ENCODE assay signal across 8 mouse cellular contexts in the genomic region with DNA sequence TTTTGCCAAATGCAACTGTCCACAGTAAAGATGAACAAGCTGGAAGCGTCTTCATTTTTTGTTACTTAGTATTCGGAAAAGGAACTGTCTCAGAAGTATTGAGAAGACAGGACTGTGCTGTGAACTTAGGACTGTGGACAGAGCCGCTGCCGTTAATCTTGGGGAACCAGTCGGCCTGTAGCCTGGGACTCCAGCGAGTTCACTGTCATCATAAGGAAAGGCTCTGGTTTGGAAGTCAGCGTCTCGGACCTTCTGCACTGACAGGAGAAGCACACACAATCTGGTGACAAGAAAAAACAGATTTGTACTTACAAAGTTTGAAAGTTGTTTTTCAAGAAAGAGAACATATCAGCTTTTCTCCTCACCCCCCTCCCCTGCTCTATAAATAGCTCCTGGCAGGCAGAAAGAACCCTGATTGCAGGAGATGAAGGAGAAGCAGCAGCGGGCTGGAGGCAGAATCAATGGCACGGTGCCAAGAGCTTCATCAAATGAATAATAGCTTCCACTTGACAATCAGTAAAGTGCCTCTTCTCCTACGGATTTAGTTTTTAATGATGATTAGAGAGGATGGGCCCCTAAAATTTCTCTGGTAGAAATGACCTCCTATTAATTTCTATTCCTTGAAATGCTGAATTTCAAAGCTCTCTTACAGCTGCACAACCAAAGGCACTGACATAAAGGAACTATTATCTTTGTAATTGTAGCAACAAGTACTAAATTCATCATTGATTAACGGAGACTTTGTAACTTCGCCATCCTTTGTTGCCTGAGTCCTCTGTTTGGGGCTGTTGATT.
DNase-seq lines count a peak whose midpoint lies in the region; ATAC-seq lines count a peak whose summit lies in the region.

No protein-coding gene starts in this region.

- no peaks in the 10 kb centered on the region for H3K36me3 ChIP-seq in hindbrain, embryonic 11.5 days (ENCODE audit: control insufficient read depth, insufficient read depth, low read length)
- no peaks in the 10 kb centered on the region for H3K36me3 ChIP-seq in hindbrain, embryonic 10.5 days
- H3K36me3 ChIP-seq in embryonic facial prominence, embryonic 15.5 days = no peaks in the 10 kb centered on the region
- no peaks in the 10 kb centered on the region for H3K36me3 ChIP-seq in midbrain, embryonic 12.5 days

- H3K9me3 ChIP-seq in hindbrain, embryonic 11.5 days (ENCODE audit: control insufficient read depth, low read length) = no peaks in the 10 kb centered on the region
- 0 out of 2 replicates have a peak, but pooled peaks cover 2% of the 10 kb centered on the region for H3K9me3 ChIP-seq in hindbrain, embryonic 10.5 days
- H3K9me3 ChIP-seq in embryonic facial prominence, embryonic 15.5 days (replicated peaks) = no peaks in the 10 kb centered on the region
- no peaks in the 10 kb centered on the region for H3K9me3 ChIP-seq in midbrain, embryonic 12.5 days

- 53% methylated on average over 13 of the region's 13 CpGs for WGBS in hindbrain, embryonic 11.5 days
- WGBS in hindbrain, embryonic 10.5 days = 63% methylated on average over 13 of the region's 13 CpGs
- WGBS in embryonic facial prominence, embryonic 15.5 days = 22% methylated on average over 13 of the region's 13 CpGs
- 50% methylated on average over 13 of the region's 13 CpGs for WGBS in midbrain, embryonic 12.5 days

- H3K4me1 ChIP-seq in hindbrain, embryonic 11.5 days (replicated peaks; ENCODE audit: control insufficient read depth, insufficient read depth, low read length) = no peaks in the 10 kb centered on the region
- H3K4me1 ChIP-seq in hindbrain, embryonic 10.5 days (replicated peaks) = peaks cover 6% of the 10 kb centered on the region; the same call in 1 of the 2 replicates
- H3K4me1 ChIP-seq in embryonic facial prominence, embryonic 15.5 days = no peaks in the 10 kb centered on the region
- peaks cover 7% of the 10 kb centered on the region; the same call in 1 of the 2 replicates for H3K4me1 ChIP-seq in midbrain, embryonic 12.5 days

- no peaks in the 10 kb centered on the region for H3K27me3 ChIP-seq in hindbrain, embryonic 11.5 days (ENCODE audit: control insufficient read depth, insufficient read depth, low read length)
- H3K27me3 ChIP-seq in hindbrain, embryonic 10.5 days (ENCODE audit: insufficient read depth, poor library complexity, severe bottlenecking) = no peaks in the 10 kb centered on the region
- no peaks in the 10 kb centered on the region for H3K27me3 ChIP-seq in embryonic facial prominence, embryonic 15.5 days
- 0 out of 2 replicates have a peak, but pooled peaks cover 5% of the 10 kb centered on the region for H3K27me3 ChIP-seq in midbrain, embryonic 12.5 days

- no peak overlapping the region for H3K27ac ChIP-seq in hindbrain, embryonic 11.5 days (ENCODE audit: low read depth, low read length)
- H3K27ac ChIP-seq in hindbrain, embryonic 10.5 days = no peak overlapping the region
- no peak overlapping the region for H3K27ac ChIP-seq in embryonic facial prominence, embryonic 15.5 days (replicated peaks)
- H3K27ac ChIP-seq in midbrain, embryonic 12.5 days (replicated peaks) = no peak overlapping the region

- peak; percentile 39 for DNase-seq in hindbrain, embryonic 11.5 days (ENCODE audit: low spot score)
- DNase-seq in hindbrain, embryonic 10.5 days (ENCODE audit: low spot score) = no peak
- peak; percentile 40 for DNase-seq in adrenal gland, adult 2 months
- peak; percentile 32 for DNase-seq in kidney, postnatal 14 days
- no peak for DNase-seq in thymus, postnatal 14 days

- H3K9ac ChIP-seq in hindbrain, embryonic 11.5 days (ENCODE audit: low read depth, low read length) = no peak overlapping the region
- H3K9ac ChIP-seq in embryonic facial prominence, embryonic 15.5 days = no peak overlapping the region
- H3K9ac ChIP-seq in midbrain, embryonic 12.5 days (replicated peaks) = no peak overlapping the region

- no peak overlapping the region for H3K4me3 ChIP-seq in hindbrain, embryonic 11.5 days (ENCODE audit: low read depth, low read length)
- H3K4me3 ChIP-seq in hindbrain, embryonic 10.5 days = no peak overlapping the region
- H3K4me3 ChIP-seq in embryonic facial prominence, embryonic 15.5 days (replicated peaks) = no peak overlapping the region
- no peak overlapping the region for H3K4me3 ChIP-seq in midbrain, embryonic 12.5 days

- ATAC-seq in hindbrain, embryonic 11.5 days (ENCODE audit: low FRiP score) = no peak
- ATAC-seq in embryonic facial prominence, embryonic 15.5 days (ENCODE audit: insufficient number of reproducible peaks, low FRiP score, low TSS enrichment, low read depth) = no peak
- peak; percentile 58; the same call in 1 of the 2 replicates for ATAC-seq in midbrain, embryonic 12.5 days (ENCODE audit: low FRiP score, low read depth)
- no peak for ATAC-seq in inflammation-experienced regulatory T-cells, adult 6 months

- no peak overlapping the region for H3K4me2 ChIP-seq in hindbrain, embryonic 11.5 days (replicated peaks; ENCODE audit: low read depth, low read length)
- H3K4me2 ChIP-seq in embryonic facial prominence, embryonic 15.5 days (replicated peaks) = 0 out of 2 replicates have a peak overlapping the region, but pooled peaks have one; percentile 8
- H3K4me2 ChIP-seq in midbrain, embryonic 12.5 days (replicated peaks) = peak overlapping the region; percentile 18; the same call in 1 of the 2 replicates

Comparison
In these comparisons a context has a peak if more than half of its experiments do, and no peak if none do; other contexts are left out.
1. DNase-seq: peak in hindbrain, embryonic 11.5 days (single experiment), adrenal gland, adult 2 months (single experiment) and kidney, postnatal 14 days (single experiment); none in hindbrain, embryonic 10.5 days (single experiment) and thymus, postnatal 14 days (single experiment).